Mouse (Mus musculus) activated CD4-positive, CD25-positive, alpha-beta regulatory T cell, adult 4 months (primary cell): ENCODE measurements around the gene Espnl. TPM values are rescaled to one million over a fixed set of nuclear protein-coding genes. Genes with fewer than 3 reads are reported as not detected.
A peak's percentile ranks its signal among the peaks of the same experiment; 100 is the strongest.

Source experiments
- ATAC-seq: one replicate; pipeline ENCODE4 v1.8.0; 2017
- polyA plus RNA-seq, 2 experiments: library from polyadenylated mRNA; unstranded; fragments of 100-300 nt; shearing (Covaris generic); gene quantifications; one replicate each; pipeline ENCODE4 v1.2.1; 2017

Espnl gene
- polyA plus RNA-seq, 2 experiments from 2014 or later: not detected

DNA sequence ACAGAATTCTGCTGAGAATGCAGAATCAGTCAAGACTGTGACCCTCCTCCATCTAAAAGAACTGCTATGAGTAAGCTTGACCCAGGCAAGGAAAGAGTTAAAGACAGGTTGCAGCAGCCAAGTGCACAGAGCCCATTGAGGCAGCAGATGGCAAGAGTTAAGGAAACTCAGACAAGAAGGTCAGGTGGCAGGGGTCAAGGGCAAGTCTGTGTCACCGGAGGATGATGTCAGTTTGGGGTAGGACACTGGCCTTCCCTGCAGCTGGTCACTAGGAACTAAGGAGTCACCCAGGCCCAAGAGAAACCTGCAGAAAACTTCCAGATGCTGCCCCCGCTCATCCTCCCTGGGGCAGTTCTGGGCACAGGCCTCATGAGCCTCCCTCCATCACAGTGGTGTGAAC lies 2.8 kb downstream of the Espnl start:
- no peak for ATAC-seq

DNA sequence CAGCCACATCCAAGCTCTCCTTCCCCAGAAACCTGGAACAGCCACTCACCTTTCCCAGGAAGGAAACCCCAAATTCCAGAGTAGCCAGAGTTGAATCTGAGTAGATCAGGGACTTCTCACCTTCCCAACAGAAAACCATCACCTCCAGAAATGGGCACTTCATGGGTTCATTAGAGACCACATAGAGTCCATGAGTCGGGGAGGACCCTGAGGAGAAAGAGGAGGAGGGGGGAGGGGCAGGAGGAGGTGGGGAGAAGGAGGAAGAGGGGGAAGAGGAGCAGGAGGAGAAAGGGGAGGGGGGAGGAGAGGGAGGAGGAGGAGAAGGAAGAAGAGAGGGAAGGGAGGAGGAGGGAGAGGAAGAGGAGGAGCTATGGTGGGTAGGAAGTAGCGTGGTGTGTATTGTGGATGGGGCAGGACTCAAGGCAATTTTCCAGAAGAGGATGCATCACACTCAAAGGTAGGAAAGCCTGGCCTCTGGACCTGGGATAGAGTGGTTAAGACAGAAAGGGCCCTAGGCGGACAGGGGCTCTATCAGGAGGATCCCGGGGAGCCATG lies 3.7 kb downstream of the Espnl start:
- ATAC-seq: no peak

- ATAC-seq: no peak
Observed at GRCm38 (mm10) chr1:91332102-91332501, 10.2 kb downstream of the Espnl start.

DNA sequence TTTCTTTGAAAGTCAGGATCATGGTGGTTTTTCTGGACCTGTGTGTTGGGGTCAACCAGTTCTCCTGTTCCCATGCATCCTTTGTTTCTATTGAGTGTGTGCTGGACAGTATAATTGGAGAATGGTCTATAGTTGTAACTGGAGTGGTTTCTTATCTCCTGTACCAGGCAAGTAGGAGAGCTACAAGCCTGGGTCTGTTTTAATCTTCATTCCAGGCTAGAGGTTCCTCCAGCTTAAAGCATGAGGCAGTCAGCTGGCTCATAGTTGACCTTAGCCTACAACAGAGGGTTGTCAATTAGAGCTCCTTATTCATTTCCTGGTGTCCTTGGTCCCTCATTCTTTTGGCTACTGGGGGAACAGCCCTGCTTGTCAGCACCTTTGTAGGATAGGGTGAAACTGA lies 11.7 kb downstream of the Espnl start:
- no peak for ATAC-seq

DNA sequence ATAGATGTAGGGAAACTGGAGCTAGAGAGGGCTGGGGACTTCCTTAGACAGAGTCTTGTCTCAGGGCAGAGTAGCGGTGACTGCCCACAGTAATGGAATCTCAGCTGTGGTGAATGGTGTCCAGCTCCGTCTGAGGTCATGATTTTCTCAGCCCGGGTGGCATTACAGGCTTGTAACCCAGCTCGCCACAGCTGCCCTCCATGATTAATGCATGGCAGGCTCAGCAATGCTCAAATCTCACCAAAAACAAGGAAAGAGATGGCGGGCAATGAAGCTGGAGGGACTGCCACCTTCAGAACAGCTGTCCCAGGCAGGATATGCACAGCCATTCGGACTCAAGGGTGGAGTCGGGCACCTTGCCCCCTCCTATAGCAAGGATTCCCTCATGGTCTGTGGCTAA lies 15.5 kb downstream of the Espnl start:
- ATAC-seq: no peak

DNA sequence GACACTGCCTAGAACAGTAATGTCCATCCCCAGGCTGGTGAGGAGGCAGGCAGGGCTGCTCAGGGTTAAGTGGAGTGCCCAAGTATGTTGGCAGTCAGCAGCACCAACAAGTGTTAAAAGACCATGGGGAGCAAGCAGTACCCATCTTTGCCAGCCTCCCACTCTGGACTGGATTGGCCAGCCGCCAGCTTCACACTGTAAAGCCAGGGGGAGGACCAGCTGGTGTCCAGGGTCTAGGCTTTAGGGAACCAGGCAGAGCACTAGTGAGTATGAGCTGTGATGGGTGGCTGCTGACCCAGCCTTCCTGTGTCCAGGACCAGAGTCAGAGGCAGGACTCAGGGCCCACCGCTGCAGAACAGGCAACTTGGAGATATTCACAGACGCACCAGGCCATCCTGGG lies 22.1 kb downstream of the Espnl start:
- no peak for ATAC-seq

- ATAC-seq: no peak
Observed at GRCm38 (mm10) chr1:91344921-91345685, 23.2 kb downstream of the Espnl start.

GRCm38 (mm10) chr1:91346892-91347291 lies 25.0 kb downstream of the Espnl start:
- peak; percentile 61 for ATAC-seq

DNA sequence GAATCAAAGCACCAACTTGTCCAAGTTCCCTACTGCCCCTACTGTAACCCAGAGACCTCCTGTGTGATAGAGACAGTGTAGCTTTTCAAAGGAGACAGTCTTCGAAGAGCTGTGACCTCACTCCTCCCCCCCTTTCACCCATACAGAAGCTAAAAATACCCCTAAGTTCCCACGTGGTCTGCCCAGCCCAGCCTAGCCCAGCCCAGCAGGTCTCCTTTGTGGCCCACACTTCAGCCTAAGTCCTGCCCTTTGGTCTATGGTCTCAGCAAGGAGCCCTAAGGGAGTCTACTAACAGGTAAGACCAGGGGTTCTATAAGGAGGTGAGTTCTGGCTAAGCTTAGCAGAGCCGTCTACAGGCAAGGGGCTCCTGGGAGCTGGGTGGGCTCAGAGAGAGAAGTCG lies 29.0 kb downstream of the Espnl start, which contains the start of gene Klhl30:
Gene Klhl30 (plus strand): TSS at position 176 of the 400 bp plus-strand sequence.
- no peak for ATAC-seq

DNA sequence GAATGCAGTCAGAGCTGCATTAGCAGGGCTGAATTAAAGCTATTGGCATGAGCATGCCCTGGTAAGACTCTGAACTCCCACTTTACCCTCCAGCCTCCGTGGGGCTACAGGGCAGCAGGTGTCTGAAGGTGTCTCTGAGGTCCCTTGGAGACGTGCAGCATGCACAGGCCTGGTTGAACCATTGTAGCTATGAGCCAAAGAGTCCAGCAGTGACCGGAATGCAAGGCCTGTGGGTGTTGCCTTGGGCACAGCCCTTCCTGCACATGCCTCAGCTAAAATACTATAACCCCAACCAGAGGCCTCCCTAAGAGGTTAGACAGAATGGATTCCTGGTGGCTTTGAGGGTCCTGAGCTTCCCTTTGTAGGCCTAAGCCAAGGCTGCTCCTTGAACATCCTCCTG lies 29.4 kb downstream of the Espnl start:
- ATAC-seq: no peak

DNA sequence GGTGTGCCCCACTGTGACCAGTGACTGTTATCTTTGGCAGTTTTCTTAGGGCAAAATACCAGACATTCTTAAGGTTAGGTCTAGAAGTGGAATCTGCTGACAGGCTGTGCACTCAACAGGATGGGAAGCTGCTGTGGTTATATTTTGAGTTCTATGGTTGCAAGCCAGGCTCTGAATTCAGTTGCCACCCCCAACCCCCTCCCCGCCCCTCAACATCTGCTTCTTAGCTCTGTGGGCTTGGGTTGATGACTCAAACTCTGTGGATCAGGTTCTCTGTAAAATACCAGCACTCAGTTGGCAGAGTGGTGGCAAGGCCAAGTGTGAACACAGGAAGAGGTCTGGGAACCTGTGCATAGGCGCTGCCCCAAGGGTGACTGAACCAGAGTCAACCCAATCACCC lies 30.4 kb downstream of the Espnl start:
- ATAC-seq: no peak

DNA sequence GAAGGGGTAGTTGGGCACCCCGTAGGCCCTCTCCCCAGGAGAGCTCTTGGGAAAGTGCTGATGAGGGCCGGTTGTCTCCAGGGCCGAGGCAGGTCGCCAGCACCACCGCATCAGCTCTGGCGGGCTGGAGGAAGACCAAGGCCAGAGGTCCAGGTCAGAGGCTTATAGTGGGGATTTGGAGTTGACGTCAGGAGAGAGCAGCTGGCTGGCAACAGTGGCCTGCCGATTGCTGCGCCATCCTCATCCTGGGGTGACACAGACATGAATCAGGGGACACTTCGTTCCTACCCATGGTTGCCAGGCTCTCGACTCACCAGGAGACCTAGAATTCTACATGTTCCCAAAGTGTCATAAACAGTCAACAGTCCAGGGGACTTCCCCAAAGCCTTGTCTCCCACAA lies 34.2 kb downstream of the Espnl start:
- no peak for ATAC-seq

- no peak for ATAC-seq
Observed at GRCm38 (mm10) chr1:91362113-91362512, 40.2 kb downstream of the Espnl start.

- no peak for ATAC-seq
Observed at GRCm38 (mm10) chr1:91364822-91365644, 43.2 kb downstream of the Espnl start.

DNA sequence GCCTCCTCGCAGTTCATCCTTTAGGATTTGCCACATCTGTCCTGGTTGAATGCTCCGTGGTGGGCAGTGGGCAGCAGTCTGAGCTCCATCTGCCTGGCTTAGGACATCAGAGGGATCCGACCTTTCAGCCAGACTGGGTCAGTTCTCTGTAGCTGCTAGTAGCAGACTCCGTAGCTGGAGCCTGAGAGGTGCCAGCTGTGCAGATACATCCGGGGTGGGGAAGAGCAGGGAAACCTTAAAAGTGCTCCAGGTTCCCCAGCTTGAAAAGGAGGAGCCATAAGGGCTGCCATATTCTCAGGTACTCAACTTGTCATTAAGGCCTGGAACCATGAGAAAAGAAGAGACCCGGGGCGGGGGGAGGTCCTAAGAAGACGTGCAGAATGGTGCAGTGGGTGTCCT lies 43.9 kb downstream of the Espnl start:
- no peak for ATAC-seq

DNA sequence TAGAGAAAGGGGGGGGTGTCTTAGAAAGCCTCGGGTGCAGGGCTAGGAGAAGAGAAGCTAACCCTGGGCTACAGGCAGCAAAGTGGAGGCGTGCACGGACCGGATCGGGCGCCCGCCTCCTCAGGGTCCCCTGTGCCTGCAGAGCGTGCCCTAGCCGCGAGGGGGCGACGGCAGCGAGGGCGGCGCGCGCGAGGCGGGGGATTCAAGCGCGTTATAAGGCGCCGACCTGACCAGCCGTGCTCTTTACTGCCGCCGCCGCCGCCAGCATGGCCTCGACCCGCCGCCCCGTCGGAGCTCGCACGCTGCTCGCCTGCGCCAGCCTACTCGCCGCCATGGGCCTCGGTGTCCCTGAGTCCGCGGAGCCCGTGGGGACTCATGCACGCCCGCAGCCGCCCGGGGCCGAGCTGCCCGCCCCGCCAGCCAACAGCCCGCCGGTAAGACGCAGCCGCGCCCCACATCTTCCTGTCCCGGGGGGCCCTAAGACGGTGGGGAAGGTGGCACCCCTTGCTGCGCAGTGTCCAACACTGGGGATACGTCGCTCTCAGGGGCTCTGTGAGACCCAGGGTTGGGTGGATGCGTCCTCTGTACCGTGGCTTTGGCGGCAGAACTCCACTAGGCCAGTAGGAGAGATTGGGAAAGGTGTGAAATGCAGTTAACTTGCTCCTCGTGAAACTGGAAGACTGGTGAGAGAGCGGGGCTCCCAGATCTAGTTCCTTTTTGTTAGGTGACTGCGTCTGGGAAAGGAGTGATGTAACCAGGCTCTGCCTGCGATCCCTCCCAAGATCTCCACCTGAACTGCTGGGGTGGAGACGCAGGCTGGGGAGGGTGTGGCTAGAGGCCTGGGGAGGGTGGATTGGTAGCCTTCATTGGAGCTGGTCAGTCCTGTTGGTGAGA lies 44.6 kb downstream of the Espnl start, which contains the start of gene Erfe:
Gene Erfe (plus strand): TSS at position 216 of the 894 bp plus-strand sequence.
- peak; percentile 79 for ATAC-seq

- no peak for ATAC-seq
Observed at GRCm38 (mm10) chr1:91367295-91367694, 45.4 kb downstream of the Espnl start.

DNA sequence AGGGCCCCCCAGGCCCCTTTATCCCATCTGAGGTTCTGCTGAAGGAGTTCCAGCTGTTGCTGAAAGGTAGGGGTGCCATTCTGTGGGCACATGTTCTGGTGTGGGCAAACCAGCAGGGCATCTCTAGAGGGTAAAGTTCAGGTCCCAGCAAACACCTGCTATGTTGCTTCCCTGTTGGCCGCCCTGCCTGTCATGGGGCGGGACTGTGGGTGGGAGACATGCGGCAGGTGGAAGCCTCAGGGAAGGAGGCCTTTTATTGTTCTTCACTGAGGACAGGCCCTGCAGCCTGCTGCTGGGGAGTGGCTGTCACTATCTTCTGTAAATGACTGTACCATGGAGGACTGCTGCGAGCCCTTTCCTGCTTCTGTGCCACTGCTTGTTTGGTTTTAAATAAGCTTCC lies 47.5 kb downstream of the Espnl start:
- ATAC-seq: no peak

- ATAC-seq: no peak
Observed at GRCm38 (mm10) chr1:91370055-91370454, 48.2 kb downstream of the Espnl start.

GRCm38 (mm10) chr1:91373414-91373835 lies 51.5 kb downstream of the Espnl start:
- no peak for ATAC-seq

GRCm38 (mm10) chr1:91380453-91381090 lies 58.7 kb downstream of the Espnl start:
- peak; percentile 80 for ATAC-seq

- ATAC-seq: no peak
Observed at GRCm38 (mm10) chr1:91381091-91381471, 59.2 kb downstream of the Espnl start.
